Mouse (Mus musculus) heart, postnatal 0 days (tissue): Measurements from ENCODE around the gene Atp2b4. TPM values are rescaled to one million over a fixed set of nuclear protein-coding genes. Genes with fewer than 3 reads are reported as not detected.

ENCODE experiments used
- ATAC-seq: fragments of 200-750 bp; cut with Nextera tagmentation; 2 replicates; pipeline ENCODE4 v1.8.0; 2017; ENCODE audit warnings: low read depth, moderate number of reproducible peaks, moderate library complexity; ENCODE audit not compliant: insufficient read depth
- DNase-seq: peaks from one replicate; pipeline ENCODE4 v3.0.0-alpha.2; 2016; ENCODE audit warnings: low spot score
- H3K27ac ChIP-seq: fragments of 300-500 bp; sonication (generic); 2 replicates; pipeline ENCODE4 v1.5.1; 2014; ENCODE audit warnings: low read depth, mild to moderate bottlenecking
- H3K27me3 ChIP-seq: fragments of 300-500 bp; sonication (generic); 2 replicates; pipeline ENCODE4 v1.6.1; 2014; ENCODE audit warnings: low read length, mixed read lengths; ENCODE audit not compliant: control insufficient read depth, insufficient read depth
- H3K36me3 ChIP-seq: fragments of 300-500 bp; sonication (generic); replicated peaks from 2 replicates; pipeline ENCODE4 v1.6.1; 2014; ENCODE audit warnings: low read length, mixed read lengths; ENCODE audit not compliant: control insufficient read depth, insufficient read depth
- H3K4me1 ChIP-seq: fragments of 300-500 bp; sonication (generic); 2 replicates; pipeline ENCODE4 v1.6.1; 2014; ENCODE audit warnings: antibody characterized with exemption; ENCODE audit not compliant: control insufficient read depth, insufficient read depth
- H3K4me2 ChIP-seq: fragments of 300-500 bp; sonication (generic); 2 replicates; pipeline ENCODE4 v1.6.1; 2014; ENCODE audit warnings: low read depth, mild to moderate bottlenecking, low read length, moderate library complexity
- H3K4me3 ChIP-seq: fragments of 300-500 bp; sonication (generic); 2 replicates; pipeline ENCODE4 v1.5.1; 2014; ENCODE audit warnings: low read depth, low read length
- H3K9ac ChIP-seq: fragments of 300-500 bp; sonication (generic); replicated peaks from 2 replicates; pipeline ENCODE4 v1.6.1; 2014; ENCODE audit warnings: low read depth, low read length, mixed read lengths
- H3K9me3 ChIP-seq: fragments of 300-500 bp; sonication (generic); replicated peaks from 2 replicates; pipeline ENCODE4 v1.6.1; 2016; ENCODE audit warnings: low read length; ENCODE audit not compliant: control insufficient read depth
- CTCF ChIP-seq: IDR thresholded peaks from 2 replicates; pipeline ENCODE4 v1.5.1; 2016; ENCODE audit warnings: antibody characterized with exemption, control low read depth, low read depth
- EP300 ChIP-seq: IDR thresholded peaks from 2 replicates; pipeline ENCODE4 v1.6.1; 2016; ENCODE audit warnings: antibody characterized with exemption, low read depth
- WGBS: fragments of 180-500 bp; shearing (Covaris S2); extraction: QIAGEN DNeasy Blood & Tissue Kit; methylation state at CpG from one replicate; pipeline ENCODE4 v1.1.7; 2014; 5-methylcytosine and 5-hydroxymethylcytosine counted together
- polyA plus RNA-seq: library from polyadenylated mRNA; unstranded; fragments of >200 nt; fragmentation: Nextera tagmentation; extraction: Ambion mirVana; gene quantifications from 2 replicates; pipeline ENCODE4 v1.2.1, GENCODE M21; 2015
- total RNA-seq: library from RNA; depleted of rRNA; stranded (reverse); fragments of >200 nt; gene quantifications from 2 replicates; pipeline ENCODE4 v1.2.3, GENCODE M21; 2014; ENCODE audit warnings: low replicate concordance

The Atp2b4 gene
- total and polyA plus RNA-seq, 2 experiments from 2014 or later, result 5.0 to 34.5 TPM

DNA sequence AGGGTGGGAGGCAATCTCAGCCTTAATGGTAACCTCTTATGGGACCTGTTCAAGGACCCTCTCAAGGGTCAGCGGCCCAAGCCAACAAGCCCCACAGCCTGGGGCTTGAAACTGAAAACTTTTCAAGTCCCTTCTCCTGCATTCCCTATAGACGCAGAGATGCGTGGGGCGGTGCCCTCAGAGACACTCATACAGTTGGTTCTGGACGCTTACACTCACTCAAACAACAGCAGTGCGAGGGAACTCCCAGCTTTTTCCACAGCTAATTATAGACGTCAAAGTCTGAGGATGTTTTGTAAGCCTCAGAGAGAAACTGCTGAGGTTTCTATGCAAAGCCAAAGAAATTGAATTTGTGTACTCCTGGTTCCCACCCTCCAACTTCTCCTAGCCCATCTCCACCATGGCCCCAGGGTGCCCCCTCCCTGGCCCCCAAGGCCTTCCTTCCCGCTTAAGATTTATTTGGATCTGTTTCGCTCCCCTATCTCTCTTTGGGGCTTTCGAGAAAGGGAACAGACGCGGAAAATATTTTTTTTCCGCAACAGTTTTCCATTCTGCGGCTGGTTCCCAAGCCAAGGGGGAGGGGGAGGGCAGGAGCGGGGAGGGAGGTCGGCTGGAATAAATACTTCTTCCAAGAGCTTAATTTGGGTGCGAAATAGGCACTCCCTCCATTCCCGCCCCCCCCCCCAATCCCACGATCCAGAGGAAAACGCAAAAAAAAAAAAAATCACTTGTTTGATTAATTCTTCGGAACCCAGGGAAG is 975 bp downstream of the Atp2b4 start:
- Histone ChIP-seq H3K9me3 (no peaks in the 10 kb centered on the region), H3K27ac (peak overlapping the region; percentile 40), H3K27me3 (no peaks in the 10 kb centered on the region), H3K36me3 (no peaks in the 10 kb centered on the region), H3K4me3 (peak overlapping the region; percentile 77), H3K4me2 (peak overlapping the region; percentile 92), H3K9ac (peak overlapping the region; percentile 74), H3K4me1 (peaks cover 30% of the 10 kb centered on the region)
- DNase-seq (peak; percentile 39), ATAC-seq (peak; percentile 18; the same call in 1 of the 2 replicates)
- no peak for TF ChIP-seq CTCF
- no peak for TF ChIP-seq EP300
- under 1% methylated on average over 21 of the region's 21 CpGs for WGBS

DNA sequence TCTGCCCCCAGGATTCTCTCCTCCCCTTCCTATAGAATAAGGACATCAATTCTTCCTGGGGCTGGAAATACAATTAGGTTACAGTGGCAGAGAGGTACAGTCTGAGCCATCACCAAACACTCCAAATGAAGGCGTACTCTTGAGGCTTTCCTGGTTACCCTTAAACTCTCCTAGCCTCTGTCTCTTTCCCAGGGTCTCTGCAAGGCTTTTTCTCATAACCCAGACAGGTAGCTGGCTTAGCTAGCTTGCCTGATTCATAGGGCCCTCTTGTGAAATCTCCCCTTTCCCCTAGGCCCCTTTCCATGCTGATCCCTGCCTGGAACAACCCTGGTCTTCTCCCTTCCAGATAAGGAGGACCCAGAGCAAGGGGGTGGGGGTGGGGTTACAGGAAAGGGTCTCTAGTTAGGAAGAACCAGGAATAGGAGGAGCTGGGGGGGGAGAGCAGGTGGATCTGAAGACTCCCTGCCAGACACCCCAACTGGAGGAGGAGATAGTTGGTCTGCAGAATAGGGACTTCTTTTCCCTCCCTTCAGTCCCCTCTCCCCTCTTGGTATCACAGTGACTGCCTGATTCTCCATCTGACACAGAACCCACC is 1.9 kb downstream of the Atp2b4 start:
- DNase-seq, result no peak
- Histone ChIP-seq H3K27me3 (no peaks in the 10 kb centered on the region), H3K36me3 (no peaks in the 10 kb centered on the region), H3K4me1 (peaks cover 30% of the 10 kb centered on the region), H3K27ac (peak overlapping the region; percentile 40; the same call in 1 of the 2 replicates), H3K9ac (peak overlapping the region; percentile 74), H3K9me3 (no peaks in the 10 kb centered on the region), H3K4me2 (peak overlapping the region; percentile 92), H3K4me3 (peak overlapping the region; percentile 77)
- 70% methylated on average over 1 of the region's 1 CpGs for WGBS
- no peak for TF ChIP-seq EP300
- TF ChIP-seq CTCF, result no peak
- no peak for ATAC-seq

DNA sequence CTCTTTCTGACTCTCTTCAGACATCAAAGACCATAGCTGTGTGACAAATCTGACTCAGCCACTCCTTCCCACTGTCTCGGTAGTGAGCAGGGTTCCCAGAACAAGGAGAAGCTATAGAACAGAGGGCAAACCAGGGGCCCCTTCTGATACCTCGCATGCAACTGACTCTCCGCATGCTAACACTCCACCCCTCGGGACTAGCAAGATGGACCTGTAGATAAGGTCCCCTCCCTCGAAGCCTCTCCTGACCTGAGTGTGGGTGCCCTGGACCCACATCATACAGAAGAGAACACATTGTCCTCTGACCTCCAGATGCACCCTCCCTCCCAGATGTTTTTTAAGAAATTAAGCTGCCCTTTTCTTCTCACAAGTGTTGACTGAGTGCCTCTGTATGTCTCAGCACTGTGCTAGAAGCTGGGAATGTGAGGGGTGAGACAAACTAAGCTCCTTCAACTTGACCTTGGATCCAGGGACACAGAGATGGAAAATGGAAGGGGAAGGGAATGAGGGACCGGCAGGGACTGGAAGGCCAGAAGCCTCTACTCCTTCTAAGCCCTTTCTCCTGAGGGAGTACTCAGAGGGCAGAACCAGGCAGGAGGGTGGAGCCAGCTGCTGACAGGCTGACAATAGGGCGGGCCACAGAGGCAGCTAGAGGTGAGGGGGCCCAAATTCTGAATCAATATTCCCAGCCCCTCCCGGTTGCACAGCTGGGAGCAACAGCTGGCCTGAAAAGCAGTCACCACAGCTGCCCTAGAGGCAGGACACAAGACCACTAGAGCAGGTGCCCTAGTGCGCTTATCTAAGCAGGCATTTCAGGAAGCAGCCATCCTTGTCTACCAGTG is 2.6 kb downstream of the Atp2b4 start:
- Histone ChIP-seq H3K27ac (no peak overlapping the region), H3K9me3 (no peaks in the 10 kb centered on the region), H3K27me3 (no peaks in the 10 kb centered on the region), H3K4me2 (peak overlapping the region; percentile 92), H3K4me1 (peaks cover 30% of the 10 kb centered on the region), H3K9ac (0 out of 2 replicates have a peak overlapping the region, but pooled peaks have one; percentile 74), H3K36me3 (no peaks in the 10 kb centered on the region), H3K4me3 (peak overlapping the region; percentile 77)
- ATAC-seq (no peak), DNase-seq (no peak)
- WGBS, result 33% methylated on average over 9 of the region's 9 CpGs
- TF ChIP-seq CTCF, result no peak
- TF ChIP-seq EP300, result no peak

DNA sequence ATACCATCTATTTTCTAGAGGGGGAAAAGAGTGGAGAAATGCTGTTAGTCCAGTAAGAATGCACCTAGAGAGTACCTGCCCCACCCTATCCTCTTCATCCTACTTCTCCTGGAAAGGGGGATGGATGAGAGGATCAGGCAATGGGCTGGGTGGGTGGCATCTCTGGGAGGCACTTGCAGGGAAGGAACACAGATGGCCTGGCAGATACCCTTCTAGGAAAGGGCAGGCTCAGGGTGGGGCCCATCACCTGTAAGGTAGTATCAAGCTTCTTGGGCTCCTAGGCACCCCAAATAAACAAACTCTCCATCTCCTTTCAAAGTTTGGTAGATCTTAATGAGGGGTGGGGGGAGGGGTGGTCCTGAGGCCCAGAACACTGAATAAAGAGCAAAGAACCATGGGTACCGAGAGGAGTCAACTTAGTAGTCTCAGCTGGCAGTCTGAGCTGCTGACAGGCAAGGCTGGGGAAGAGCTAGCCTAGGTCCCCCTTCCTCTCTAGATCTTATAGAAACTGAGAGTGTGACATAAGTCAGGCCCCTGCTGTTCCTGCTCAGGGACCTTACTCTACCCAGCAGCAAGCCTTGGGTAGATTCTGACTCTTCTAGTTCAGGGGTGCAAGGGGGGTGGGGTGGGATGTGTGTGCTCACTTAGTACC is 3.4 kb downstream of the Atp2b4 start:
- no peak for ATAC-seq
- no peak overlapping the region for H3K4me3 ChIP-seq

GRCm38 (mm10) chr1:133793646-133794045 is 7.2 kb downstream of the Atp2b4 start:
- peaks cover 10% of the 10 kb centered on the region for H3K4me1 ChIP-seq
- 48% methylated on average over 1 of the region's 1 CpGs for WGBS
- no peaks in the 10 kb centered on the region for H3K36me3 ChIP-seq
- DNase-seq, result no peak
- H3K9me3 ChIP-seq, result no peaks in the 10 kb centered on the region
- no peak for TF ChIP-seq EP300
- TF ChIP-seq CTCF, result no peak
- ATAC-seq, result no peak
- H3K4me2 ChIP-seq, result no peak overlapping the region
- no peak overlapping the region for H3K4me3 ChIP-seq
- H3K9ac ChIP-seq, result no peak overlapping the region
- H3K27me3 ChIP-seq, result no peaks in the 10 kb centered on the region
- no peak overlapping the region for H3K27ac ChIP-seq

More for the DNA sequence above, 3.4 kb downstream of the Atp2b4 start:
- Histone ChIP-seq H3K9me3 (no peaks in the 10 kb centered on the region), H3K27ac (no peak overlapping the region), H3K27me3 (no peaks in the 10 kb centered on the region), H3K4me1 (peaks cover 30% of the 10 kb centered on the region), H3K36me3 (no peaks in the 10 kb centered on the region), H3K4me2 (peak overlapping the region; percentile 92), H3K9ac (no peak overlapping the region)
- DNase-seq, result no peak
- WGBS, result 83% methylated on average over 1 of the region's 1 CpGs
- TF ChIP-seq EP300 (no peak), CTCF (no peak)
